Mouse (Mus musculus) lung, postnatal 0 days (tissue): Measurements from ENCODE around the gene Dst. TPM values are rescaled to one million over a fixed set of nuclear protein-coding genes. Genes with fewer than 3 reads are reported as not detected.
A peak's percentile ranks its signal among the peaks of the same experiment; 100 is the strongest.

Experiments
- ATAC-seq: fragments of 200-750 bp; cut with Nextera tagmentation; 2 replicates; pipeline ENCODE4 v1.8.0; 2017; ENCODE audit warnings: moderate library complexity
- DNase-seq: peaks from one replicate; pipeline ENCODE4 v3.0.0-alpha.2; 2016; ENCODE audit warnings: low spot score
- H3K27ac ChIP-seq: fragments of 300-500 bp; sonication (generic); 2 replicates; pipeline ENCODE4 v1.5.1; 2014; ENCODE audit warnings: antibody characterized with exemption, mild to moderate bottlenecking, low read length, mixed read lengths
- H3K27me3 ChIP-seq: fragments of 300-500 bp; sonication (generic); replicated peaks from 2 replicates; pipeline ENCODE4 v1.6.1; 2014; ENCODE audit warnings: low read length, mixed read lengths; ENCODE audit not compliant: insufficient read depth
- H3K36me3 ChIP-seq: fragments of 300-500 bp; sonication (generic); 2 replicates; pipeline ENCODE4 v1.6.1; 2014; ENCODE audit warnings: low read length, mixed read lengths; ENCODE audit not compliant: insufficient read depth
- H3K4me1 ChIP-seq: fragments of 300-500 bp; sonication (generic); 2 replicates; pipeline ENCODE4 v1.6.1; 2014; ENCODE audit warnings: antibody characterized with exemption, low read depth, low read length, mixed read lengths; ENCODE audit not compliant: insufficient read depth
- H3K4me2 ChIP-seq: fragments of 300-500 bp; sonication (generic); replicated peaks from 2 replicates; pipeline ENCODE4 v1.6.1; 2014; ENCODE audit warnings: low read depth, mild to moderate bottlenecking, low read length, moderate library complexity, mixed read lengths
- H3K4me3 ChIP-seq: fragments of 300-500 bp; sonication (generic); 2 replicates; pipeline ENCODE4 v1.5.1; 2014; ENCODE audit warnings: low read depth, low read length
- H3K9ac ChIP-seq: fragments of 300-500 bp; sonication (generic); replicated peaks from 2 replicates; pipeline ENCODE4 v1.6.1; 2014; ENCODE audit warnings: low read depth, mild to moderate bottlenecking
- H3K9me3 ChIP-seq: fragments of 300-500 bp; sonication (generic); 2 replicates; pipeline ENCODE4 v1.6.1; 2016; ENCODE audit warnings: low read length, mixed read lengths
- CTCF ChIP-seq: IDR thresholded peaks from 2 replicates; pipeline ENCODE4 v1.5.1; 2016; ENCODE audit warnings: antibody characterized with exemption, mild to moderate bottlenecking
- EP300 ChIP-seq: IDR thresholded peaks from 2 replicates; pipeline ENCODE4 v1.6.1; 2016; ENCODE audit warnings: antibody characterized with exemption, mild to moderate bottlenecking, control low read depth
- WGBS: fragments of 180-500 bp; shearing (Covaris S2); extraction: QIAGEN DNeasy Blood & Tissue Kit; methylation state at CpG from one replicate; pipeline ENCODE4 v1.1.7; 2014; 5-methylcytosine and 5-hydroxymethylcytosine counted together
- polyA plus RNA-seq: library from polyadenylated mRNA; unstranded; fragments of >200 nt; fragmentation: Nextera tagmentation; extraction: Ambion mirVana; gene quantifications from 2 replicates; pipeline ENCODE4 v1.2.1, GENCODE M21; 2015

The Dst gene
- polyA plus RNA-seq, 1 experiment from 2014 or later = 18.1 TPM

- Histone ChIP-seq H3K27me3 (no peaks in the 10 kb centered on the region), H3K9ac (no peak overlapping the region), H3K36me3 (no peaks in the 10 kb centered on the region), H3K4me3 (no peak overlapping the region), H3K9me3 (no peaks in the 10 kb centered on the region), H3K4me1 (no peaks in the 10 kb centered on the region), H3K4me2 (no peak overlapping the region), H3K27ac (no peak overlapping the region)
- TF ChIP-seq CTCF (no peak), EP300 (no peak)
- ATAC-seq = peak; percentile 75
- 41% methylated on average over 10 of the region's 10 CpGs for WGBS
- peak; percentile 73 for DNase-seq
These were observed 242.5 kb downstream of the Dst start for GRCm38 (mm10) chr1:34150416-34151093.

GRCm38 (mm10) chr1:34152683-34153082 lies 244.7 kb downstream of the Dst start:
- H3K9ac ChIP-seq = no peak overlapping the region
- no peaks in the 10 kb centered on the region for H3K27me3 ChIP-seq
- H3K4me2 ChIP-seq = no peak overlapping the region
- H3K27ac ChIP-seq = no peak overlapping the region
- no peaks in the 10 kb centered on the region for H3K4me1 ChIP-seq
- no peak for ATAC-seq
- 84% methylated on average over 5 of the region's 5 CpGs for WGBS
- H3K36me3 ChIP-seq = no peaks in the 10 kb centered on the region
- no peak for TF ChIP-seq CTCF
- TF ChIP-seq EP300 = no peak
- H3K9me3 ChIP-seq = no peaks in the 10 kb centered on the region
- DNase-seq = no peak
- H3K4me3 ChIP-seq = no peak overlapping the region

- Histone ChIP-seq H3K4me2 (no peak overlapping the region), H3K4me3 (no peak overlapping the region), H3K4me1 (no peaks in the 10 kb centered on the region), H3K27ac (no peak overlapping the region), H3K9me3 (no peaks in the 10 kb centered on the region), H3K27me3 (no peaks in the 10 kb centered on the region), H3K9ac (no peak overlapping the region), H3K36me3 (no peaks in the 10 kb centered on the region)
- 82% methylated on average over 7 of the region's 7 CpGs for WGBS
- TF ChIP-seq EP300 (no peak), CTCF (no peak)
- no peak for ATAC-seq
- DNase-seq = no peak
These were observed 248.0 kb downstream of the Dst start for GRCm38 (mm10) chr1:34156058-34156457.

GRCm38 (mm10) chr1:34157702-34158101 lies 249.7 kb downstream of the Dst start:
- Histone ChIP-seq H3K9ac (no peak overlapping the region), H3K4me2 (no peak overlapping the region), H3K4me1 (no peaks in the 10 kb centered on the region), H3K4me3 (no peak overlapping the region), H3K27me3 (no peaks in the 10 kb centered on the region), H3K9me3 (no peaks in the 10 kb centered on the region), H3K36me3 (no peaks in the 10 kb centered on the region), H3K27ac (no peak overlapping the region)
- ATAC-seq (no peak), DNase-seq (no peak)
- TF ChIP-seq CTCF = no peak
- no peak for TF ChIP-seq EP300
- WGBS = 83% methylated on average over 10 of the region's 10 CpGs

GRCm38 (mm10) chr1:34158822-34159221 lies 250.8 kb downstream of the Dst start:
- H3K9ac ChIP-seq = no peak overlapping the region
- no peaks in the 10 kb centered on the region for H3K36me3 ChIP-seq
- no peaks in the 10 kb centered on the region for H3K27me3 ChIP-seq
- WGBS = 76% methylated on average over 11 of the region's 11 CpGs
- DNase-seq (no peak), ATAC-seq (no peak)
- no peak overlapping the region for H3K4me3 ChIP-seq
- no peaks in the 10 kb centered on the region for H3K4me1 ChIP-seq
- no peaks in the 10 kb centered on the region for H3K9me3 ChIP-seq
- no peak overlapping the region for H3K27ac ChIP-seq
- TF ChIP-seq EP300 (no peak), CTCF (no peak)
- no peak overlapping the region for H3K4me2 ChIP-seq

GRCm38 (mm10) chr1:34159898-34160297 lies 251.9 kb downstream of the Dst start:
- WGBS = 65% methylated on average over 7 of the region's 7 CpGs
- DNase-seq = no peak
- no peak for TF ChIP-seq CTCF
- TF ChIP-seq EP300 = no peak
- H3K4me1 ChIP-seq = no peaks in the 10 kb centered on the region
- H3K27ac ChIP-seq = no peak overlapping the region
- no peaks in the 10 kb centered on the region for H3K9me3 ChIP-seq
- H3K4me2 ChIP-seq = no peak overlapping the region
- no peak overlapping the region for H3K4me3 ChIP-seq
- no peaks in the 10 kb centered on the region for H3K36me3 ChIP-seq
- ATAC-seq = no peak
- no peak overlapping the region for H3K9ac ChIP-seq
- no peaks in the 10 kb centered on the region for H3K27me3 ChIP-seq
